Mouse (Mus musculus): ENCODE data around the gene Negr1.

Gene Negr1

GRCm38 (mm10) chr3:156809836-156810235 is 248.2 kb downstream of the Negr1 start:
- no peak for DNase-seq

- DNase-seq: no peak
Observed at GRCm38 (mm10) chr3:156816938-156817337, 255.3 kb downstream of the Negr1 start.

- DNase-seq: no peak
Observed at GRCm38 (mm10) chr3:156817452-156817851, 255.9 kb downstream of the Negr1 start.

- DNase-seq: no peak
Observed at GRCm38 (mm10) chr3:156823039-156823438, 261.4 kb downstream of the Negr1 start.

GRCm38 (mm10) chr3:156833920-156834319 is 272.3 kb downstream of the Negr1 start:
- DNase-seq: no peak

GRCm38 (mm10) chr3:156838550-156838949 is 277.0 kb downstream of the Negr1 start:
- no peak for DNase-seq

GRCm38 (mm10) chr3:156848385-156848784 is 286.8 kb downstream of the Negr1 start:
- DNase-seq: no peak

- DNase-seq: peak; percentile 58
Observed at GRCm38 (mm10) chr3:156851921-156852320, 290.3 kb downstream of the Negr1 start.

GRCm38 (mm10) chr3:156870239-156870921 is 308.8 kb downstream of the Negr1 start:
- DNase-seq: no peak

GRCm38 (mm10) chr3:156870922-156871257 is 309.3 kb downstream of the Negr1 start:
- DNase-seq: no peak

GRCm38 (mm10) chr3:156871641-156872196 is 310.1 kb downstream of the Negr1 start:
- no peak for DNase-seq

- DNase-seq: no peak
Observed at GRCm38 (mm10) chr3:156876551-156876950, 315.0 kb downstream of the Negr1 start.

- no peak for DNase-seq
Observed at GRCm38 (mm10) chr3:156882129-156882528, 320.5 kb downstream of the Negr1 start.

GRCm38 (mm10) chr3:156883873-156884272 is 322.3 kb downstream of the Negr1 start:
- DNase-seq: no peak

- DNase-seq: no peak
Observed at GRCm38 (mm10) chr3:156885689-156886088, 324.1 kb downstream of the Negr1 start.

- no peak for DNase-seq
Observed at GRCm38 (mm10) chr3:156886915-156887314, 325.3 kb downstream of the Negr1 start.

- DNase-seq: no peak
Observed at GRCm38 (mm10) chr3:156890986-156891385, 329.4 kb downstream of the Negr1 start.

GRCm38 (mm10) chr3:156895322-156895721 is 333.7 kb downstream of the Negr1 start:
- peak; percentile 64 for DNase-seq

GRCm38 (mm10) chr3:156896106-156896505 is 334.5 kb downstream of the Negr1 start:
- DNase-seq: no peak

- DNase-seq: no peak
Observed at GRCm38 (mm10) chr3:156896552-156896951, 335.0 kb downstream of the Negr1 start.

- DNase-seq: no peak
Observed at GRCm38 (mm10) chr3:156901140-156901539, 339.5 kb downstream of the Negr1 start.

GRCm38 (mm10) chr3:156903925-156904576 is 342.5 kb downstream of the Negr1 start:
- DNase-seq: no peak

GRCm38 (mm10) chr3:156912816-156913215 is 351.2 kb downstream of the Negr1 start:
- no peak for DNase-seq

- no peak for DNase-seq
Observed at GRCm38 (mm10) chr3:156921369-156921768, 359.8 kb downstream of the Negr1 start.

All from cerebellum, adult 11 months (tissue).